Mouse (Mus musculus) stomach, embryonic 14.5 days (tissue): Measurements from ENCODE around the gene Il1rl1. TPM values are rescaled to one million over a fixed set of nuclear protein-coding genes. Genes with fewer than 3 reads are reported as not detected.

Experiments used
- ATAC-seq: fragments of 200-750 bp; cut with Nextera tagmentation; 2 replicates; pipeline ENCODE4 v1.8.0; 2017; ENCODE audit warnings: low read depth, moderate TSS enrichment; ENCODE audit not compliant: insufficient number of reproducible peaks, insufficient read depth, low FRiP score
- H3K27ac ChIP-seq: fragments of 300-500 bp; sonication (generic); 2 replicates; pipeline ENCODE4 v1.5.1; 2014; ENCODE audit warnings: mild to moderate bottlenecking, low read length, moderate library complexity, mixed read lengths
- H3K27me3 ChIP-seq: fragments of 300-500 bp; sonication (generic); 2 replicates; pipeline ENCODE4 v1.6.1; 2014; ENCODE audit warnings: low read length, control low read depth, mixed read lengths; ENCODE audit not compliant: control insufficient read depth, insufficient read depth
- H3K36me3 ChIP-seq: fragments of 300-500 bp; sonication (generic); 2 replicates; pipeline ENCODE4 v1.6.1; 2014; ENCODE audit warnings: mild to moderate bottlenecking, control low read depth, low read length, moderate library complexity, mixed read lengths; ENCODE audit not compliant: control insufficient read depth, insufficient read depth
- H3K4me1 ChIP-seq: fragments of 300-500 bp; sonication (generic); 2 replicates; pipeline ENCODE4 v1.6.1; 2014; ENCODE audit warnings: low read length, control low read depth, mixed read lengths; ENCODE audit not compliant: control insufficient read depth, insufficient read depth
- H3K4me2 ChIP-seq: fragments of 300-500 bp; sonication (generic); replicated peaks from 2 replicates; pipeline ENCODE4 v1.6.1; 2014; ENCODE audit warnings: low read depth, low read length, control low read depth
- H3K4me3 ChIP-seq: fragments of 300-500 bp; sonication (generic); 2 replicates; pipeline ENCODE4 v1.5.1; 2014; ENCODE audit warnings: low read depth, low read length, control low read depth
- H3K9ac ChIP-seq: fragments of 300-500 bp; sonication (generic); replicated peaks from 2 replicates; pipeline ENCODE4 v1.6.1; 2014; ENCODE audit warnings: low read depth, mild to moderate bottlenecking, control low read depth, low read length, moderate library complexity, mixed read lengths
- H3K9me3 ChIP-seq: fragments of 300-500 bp; sonication (generic); 2 replicates; pipeline ENCODE4 v1.6.1; 2016; ENCODE audit warnings: low read depth, low read length, control low read depth; ENCODE audit not compliant: control insufficient read depth
- WGBS: fragments of 180-500 bp; shearing (Covaris S2); extraction: QIAGEN DNeasy Blood & Tissue Kit; methylation state at CpG from one replicate; pipeline ENCODE4 v1.1.7; 2014; 5-methylcytosine and 5-hydroxymethylcytosine counted together
- polyA plus RNA-seq: library from polyadenylated mRNA; unstranded; fragments of >200 nt; fragmentation: Nextera tagmentation; extraction: Ambion mirVana; gene quantifications from 2 replicates; pipeline ENCODE4 v1.2.1, GENCODE M21; 2014

Il1rl1 gene
- 0.27 and 0.35 TPM in 2 replicates for polyA plus RNA-seq

DNA sequence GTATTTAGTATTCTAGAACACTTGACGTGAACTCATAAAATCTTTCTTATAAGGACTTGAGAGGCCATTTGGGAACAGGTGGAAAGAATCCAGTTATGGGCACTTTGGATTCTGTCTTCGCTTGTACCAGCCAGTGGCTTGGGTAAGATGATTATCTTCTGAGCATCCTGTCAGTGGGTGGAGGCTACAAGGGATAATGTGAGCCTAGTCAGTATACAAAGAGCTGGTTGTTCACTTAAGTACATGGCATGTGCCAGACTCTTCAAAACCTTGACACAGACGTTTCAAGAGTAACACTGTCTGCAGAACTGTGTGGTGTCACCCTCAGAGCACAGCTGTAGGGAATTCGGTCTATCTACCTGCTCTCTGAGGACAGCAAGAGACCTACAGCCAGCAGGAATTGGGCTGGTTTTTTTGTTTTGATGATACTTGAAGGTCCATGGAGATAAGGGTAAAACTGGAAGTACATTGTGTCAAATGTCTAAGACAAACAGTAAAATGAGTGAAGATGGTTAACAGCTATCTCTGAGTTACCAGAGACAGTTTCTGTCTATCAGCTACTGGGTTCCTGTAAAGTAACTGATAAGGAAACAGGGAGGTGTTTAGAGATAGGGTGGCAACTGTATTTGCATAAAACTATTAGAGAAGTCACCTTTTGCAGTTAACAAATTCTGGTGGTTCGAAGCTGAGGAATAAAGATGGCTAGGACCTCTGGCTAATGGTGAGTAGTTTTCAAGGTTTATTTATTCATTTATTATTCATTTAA, at the start of gene Il1rl1:
Gene Il1rl1, plus strand, starts transcription at position 661 of the 766 bp plus-strand sequence.
- no peaks in the 10 kb centered on the region for H3K27me3 ChIP-seq
- no peaks in the 10 kb centered on the region for H3K36me3 ChIP-seq
- H3K4me2 ChIP-seq: no peak within 1 kb of the TSS
- no peak within 1 kb of the TSS for H3K27ac ChIP-seq
- ATAC-seq: no peak
- no peaks in the 10 kb centered on the region for H3K9me3 ChIP-seq
- H3K4me1 ChIP-seq: no peaks in the 10 kb centered on the region
- WGBS: 72% methylated on average over 5 of the region's 5 CpGs
- H3K9ac ChIP-seq: no peak within 1 kb of the TSS
- no peak within 1 kb of the TSS for H3K4me3 ChIP-seq

DNA sequence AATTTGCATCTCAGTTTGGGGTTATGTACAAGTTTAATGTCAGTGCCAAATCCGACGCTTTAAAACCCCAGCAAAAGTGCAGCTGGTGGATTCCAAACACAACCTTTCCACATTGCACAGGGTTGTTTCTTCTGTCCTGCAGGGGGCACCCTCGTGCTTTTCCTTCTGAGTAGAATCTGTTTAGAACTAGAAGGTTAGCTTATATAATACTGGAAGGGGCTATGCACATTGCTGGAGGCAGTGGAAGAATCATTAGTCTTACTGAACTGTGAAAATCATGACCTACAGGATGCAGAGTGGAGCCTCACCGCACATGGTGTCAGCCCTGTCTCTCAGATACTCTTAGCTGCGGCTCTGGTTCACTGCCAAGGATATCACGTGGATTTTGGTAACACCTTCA, 49.3 kb upstream of the Il1rl1 start:
- Histone ChIP-seq H3K4me2 (no peak overlapping the region), H3K27me3 (no peaks in the 10 kb centered on the region), H3K9me3 (no peaks in the 10 kb centered on the region), H3K9ac (no peak overlapping the region), H3K36me3 (no peaks in the 10 kb centered on the region), H3K4me1 (no peaks in the 10 kb centered on the region), H3K27ac (no peak overlapping the region), H3K4me3 (no peak overlapping the region)
- ATAC-seq: no peak
- 51% methylated on average over 6 of the region's 6 CpGs for WGBS

DNA sequence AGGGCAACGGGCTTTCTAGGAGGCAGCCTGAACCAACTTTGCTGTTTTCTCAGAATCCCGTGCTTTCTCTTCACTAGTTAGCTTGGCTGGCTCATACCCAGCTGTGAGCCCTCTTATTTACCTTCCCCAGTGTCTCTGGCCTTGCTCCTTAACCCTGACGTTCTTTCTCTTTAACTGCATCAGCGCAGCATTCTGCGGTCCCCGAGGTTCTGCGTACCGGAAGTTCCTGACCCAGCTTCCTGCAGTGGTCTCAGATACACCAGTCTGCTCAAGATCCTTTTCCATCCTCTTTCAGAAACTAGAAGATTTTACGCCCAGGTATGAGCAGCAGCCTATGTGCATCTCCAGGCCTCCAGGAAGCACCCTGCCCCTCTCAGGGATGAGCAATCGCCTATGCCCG, 48.4 kb upstream of the Il1rl1 start:
- H3K9me3 ChIP-seq: no peaks in the 10 kb centered on the region
- no peaks in the 10 kb centered on the region for H3K36me3 ChIP-seq
- no peak overlapping the region for H3K9ac ChIP-seq
- no peak overlapping the region for H3K4me3 ChIP-seq
- no peak for ATAC-seq
- 82% methylated on average over 11 of the region's 11 CpGs for WGBS
- H3K27me3 ChIP-seq: no peaks in the 10 kb centered on the region
- H3K4me1 ChIP-seq: no peaks in the 10 kb centered on the region
- H3K27ac ChIP-seq: no peak overlapping the region
- no peak overlapping the region for H3K4me2 ChIP-seq

DNA sequence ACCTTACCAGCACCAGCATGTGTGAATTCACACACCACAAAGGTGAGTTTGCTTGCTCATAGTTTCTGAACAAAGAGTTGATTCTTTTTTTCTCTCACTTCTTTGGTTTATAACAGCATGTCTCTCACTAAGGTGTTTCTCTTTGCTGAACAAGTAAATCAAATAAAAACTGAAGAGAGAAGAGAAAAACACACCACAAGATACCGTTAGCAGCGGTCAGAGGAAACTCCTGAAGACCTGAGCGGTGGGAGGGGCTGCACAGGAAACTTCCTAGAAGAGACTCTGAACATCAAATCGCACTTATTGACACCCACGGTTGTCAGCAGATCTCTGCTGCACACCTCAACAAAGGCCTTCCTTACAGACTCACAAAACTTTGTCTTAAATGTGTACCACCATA, 46.5 kb upstream of the Il1rl1 start:
- H3K27ac ChIP-seq: no peak overlapping the region
- H3K4me2 ChIP-seq: no peak overlapping the region
- no peaks in the 10 kb centered on the region for H3K4me1 ChIP-seq
- H3K4me3 ChIP-seq: no peak overlapping the region
- no peak for ATAC-seq
- no peaks in the 10 kb centered on the region for H3K9me3 ChIP-seq
- H3K36me3 ChIP-seq: no peaks in the 10 kb centered on the region
- no peaks in the 10 kb centered on the region for H3K27me3 ChIP-seq
- H3K9ac ChIP-seq: no peak overlapping the region
- 77% methylated on average over 5 of the region's 5 CpGs for WGBS

DNA sequence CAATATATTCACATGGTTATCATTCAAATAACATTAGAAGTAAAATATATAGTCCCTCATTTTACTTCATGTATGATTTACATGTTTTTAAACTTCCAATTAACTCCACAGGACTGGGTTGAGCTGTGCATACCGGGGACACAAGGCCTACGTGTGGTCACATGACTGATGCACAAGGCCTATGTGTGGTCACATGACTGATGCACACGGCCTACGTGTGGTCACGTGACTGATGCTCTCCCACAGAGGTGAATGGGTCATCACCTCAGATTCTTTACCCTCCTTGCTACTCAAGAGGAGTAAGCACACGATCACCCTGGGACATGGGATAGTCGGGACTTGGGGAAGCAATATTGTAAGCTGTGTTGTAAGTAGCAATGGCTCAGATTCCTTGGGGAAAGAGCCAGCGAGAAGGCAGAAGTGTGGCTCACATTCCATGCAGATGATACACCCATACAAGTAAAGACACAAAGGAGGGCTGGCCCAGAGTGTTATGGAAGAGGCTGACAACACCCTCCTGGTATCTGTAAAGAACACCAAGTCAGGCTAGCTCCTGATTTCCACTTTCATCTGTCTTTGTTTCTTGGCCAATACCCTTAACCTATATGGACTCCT, 44.3 kb upstream of the Il1rl1 start:
- 90% methylated on average over 8 of the region's 8 CpGs for WGBS
- no peaks in the 10 kb centered on the region for H3K9me3 ChIP-seq
- ATAC-seq: no peak
- no peaks in the 10 kb centered on the region for H3K36me3 ChIP-seq
- no peak overlapping the region for H3K9ac ChIP-seq
- no peaks in the 10 kb centered on the region for H3K4me1 ChIP-seq
- H3K27ac ChIP-seq: no peak overlapping the region
- H3K27me3 ChIP-seq: no peaks in the 10 kb centered on the region
- H3K4me3 ChIP-seq: no peak overlapping the region
- H3K4me2 ChIP-seq: no peak overlapping the region

DNA sequence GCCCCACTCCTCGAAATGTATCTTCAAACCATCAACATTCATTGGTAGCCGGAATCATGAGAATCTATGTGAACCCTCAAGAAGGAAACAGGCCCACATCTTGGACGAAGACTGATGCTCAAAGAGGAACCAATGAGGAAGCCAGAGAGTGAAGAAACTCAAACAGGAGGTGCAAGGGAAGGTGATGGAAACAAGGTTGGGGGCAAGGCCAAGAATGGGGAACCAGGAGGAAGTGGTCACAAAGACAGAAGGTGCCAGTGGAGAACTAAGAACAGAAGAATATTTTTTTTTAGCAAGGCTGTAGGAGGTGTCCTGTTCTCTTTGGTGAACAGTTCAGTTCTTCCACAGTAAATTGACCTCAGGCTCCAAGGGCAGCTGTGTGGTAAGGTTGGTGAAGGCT, 38.0 kb upstream of the Il1rl1 start:
- Histone ChIP-seq H3K4me1 (no peaks in the 10 kb centered on the region), H3K27ac (no peak overlapping the region), H3K4me3 (no peak overlapping the region), H3K4me2 (no peak overlapping the region), H3K9me3 (no peaks in the 10 kb centered on the region), H3K36me3 (no peaks in the 10 kb centered on the region), H3K27me3 (no peaks in the 10 kb centered on the region), H3K9ac (no peak overlapping the region)
- 85% methylated on average over 3 of the region's 3 CpGs for WGBS
- no peak for ATAC-seq

DNA sequence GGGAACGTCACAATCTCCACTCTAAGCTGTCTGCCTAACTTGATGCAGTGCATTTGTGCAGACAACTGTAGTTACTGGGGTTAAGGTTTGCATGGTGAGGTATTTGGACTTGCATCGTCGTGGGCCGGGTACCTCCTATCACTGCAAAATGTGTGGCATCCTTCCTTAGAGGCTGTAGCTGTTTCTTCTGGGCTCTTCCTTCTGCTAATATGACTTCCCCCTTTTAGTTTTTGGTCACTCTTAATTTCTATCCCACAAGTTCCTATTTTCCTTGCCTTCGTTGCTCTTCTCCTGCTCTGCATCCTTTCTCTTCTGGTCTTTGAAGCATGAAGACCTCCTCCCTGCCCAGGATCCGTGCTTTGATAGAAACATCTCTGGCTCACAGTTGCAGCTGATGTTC, 36.8 kb upstream of the Il1rl1 start:
- 76% methylated on average over 6 of the region's 6 CpGs for WGBS

DNA sequence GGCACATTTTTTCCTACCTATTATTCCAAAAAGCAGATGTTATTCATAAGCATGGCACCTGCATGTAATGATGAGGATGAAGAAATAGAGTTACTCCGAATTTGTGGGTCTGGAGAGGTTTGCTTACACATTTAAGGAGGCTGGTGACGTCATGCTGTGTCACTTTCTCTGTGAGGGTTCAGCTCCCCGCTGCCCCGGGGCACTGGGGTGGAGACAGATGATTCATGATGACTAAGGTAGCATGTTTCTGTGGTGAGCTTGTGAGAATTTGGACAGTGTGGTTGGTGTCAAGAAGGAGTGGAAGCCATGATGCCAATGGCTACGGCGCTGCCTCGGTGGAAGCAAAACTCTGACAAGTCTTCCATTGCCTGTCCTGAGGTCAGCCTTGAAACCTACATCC, 36.2 kb upstream of the Il1rl1 start:
- no peak overlapping the region for H3K4me2 ChIP-seq
- H3K36me3 ChIP-seq: no peaks in the 10 kb centered on the region
- WGBS: 82% methylated on average over 7 of the region's 7 CpGs
- H3K27me3 ChIP-seq: no peaks in the 10 kb centered on the region
- H3K27ac ChIP-seq: no peak overlapping the region
- no peak for ATAC-seq
- H3K9ac ChIP-seq: no peak overlapping the region
- no peak overlapping the region for H3K4me3 ChIP-seq
- no peaks in the 10 kb centered on the region for H3K4me1 ChIP-seq
- no peaks in the 10 kb centered on the region for H3K9me3 ChIP-seq

More for the DNA sequence above, 36.8 kb upstream of the Il1rl1 start:
- Histone ChIP-seq H3K9me3 (no peaks in the 10 kb centered on the region), H3K27me3 (no peaks in the 10 kb centered on the region), H3K4me3 (no peak overlapping the region), H3K4me2 (no peak overlapping the region), H3K27ac (no peak overlapping the region), H3K4me1 (no peaks in the 10 kb centered on the region), H3K9ac (no peak overlapping the region), H3K36me3 (no peaks in the 10 kb centered on the region)
- ATAC-seq: no peak
